Mouse (Mus musculus) embryonic fibroblast, embryonic 13.5 days (primary cell): ENCODE results near the gene Ipo11.
"Not testable (repeated sequence)": the region's sequence is repeated elsewhere in the genome, so short reads cannot be mapped to it uniquely, and the experiment has no call there.

ENCODE experiments used
- CTCF ChIP-seq: IDR thresholded peaks from 2 replicates; pipeline ENCODE4 v1.5.1; 2011; ENCODE audit warnings: mild to moderate bottlenecking, control low read depth, low read length, moderate library complexity, borderline replicate concordance; ENCODE audit not compliant: insufficient read depth
- POLR2A ChIP-seq: IDR thresholded peaks from 2 replicates; pipeline ENCODE4 v1.6.1; 2011; ENCODE audit warnings: low read depth, mild to moderate bottlenecking, control low read depth, low read length, moderate library complexity

DNA sequence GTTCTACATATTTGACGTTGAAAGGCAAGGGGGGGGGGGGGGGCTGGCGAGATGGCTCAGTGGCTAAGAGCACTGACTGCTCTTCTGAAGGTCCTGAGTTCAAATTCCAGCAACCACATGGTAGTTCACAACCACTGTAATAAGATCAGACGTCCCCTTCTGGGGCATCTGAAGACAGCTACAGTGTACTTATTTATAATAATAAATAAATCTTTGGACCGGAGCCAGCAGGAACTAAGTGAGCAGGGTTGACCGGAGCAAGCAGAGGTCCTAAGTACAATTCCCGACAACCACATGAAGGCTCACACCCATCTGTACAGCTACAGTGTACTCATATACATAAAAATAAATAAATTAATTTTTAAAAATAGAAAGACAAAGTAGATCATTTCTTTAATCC is 31.6 kb downstream of the Ipo11 start:
- not testable (repeated sequence) for TF ChIP-seq POLR2A, CTCF
